ENCODE assay signal across 39 mouse cellular contexts in the genomic region with DNA sequence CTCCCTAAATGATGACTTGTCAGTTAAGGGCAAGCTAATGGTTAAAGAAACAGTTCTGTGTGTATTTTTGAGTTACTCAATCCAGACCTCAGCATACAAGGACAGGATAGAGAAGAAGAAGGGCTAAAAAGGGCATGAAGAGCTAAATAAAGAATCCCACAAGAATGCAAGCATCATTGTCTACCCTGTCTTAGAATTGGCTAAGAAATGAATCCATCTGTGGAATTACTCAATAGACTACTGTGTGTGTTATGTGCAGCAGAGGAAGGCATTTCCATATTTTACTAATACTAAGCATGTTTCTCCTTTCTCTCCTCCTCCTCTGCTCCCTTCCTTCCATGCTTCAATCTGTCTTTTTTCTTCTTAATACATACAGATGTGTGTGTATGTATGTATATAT. TPM values are rescaled to one million over a fixed set of nuclear protein-coding genes. Genes with fewer than 3 reads are reported as not detected.
"Had no signal": no experiment of that assay in that cellular context is flagged by ENCODE, and none has a peak within 500 bp of the region (broad histone marks: within the 10 kb centered on the region; RNA-seq: fewer than 3 reads in every experiment).

No protein-coding gene starts in this region.

- DNase-seq: cerebellum, adult 2 months; cerebellum, adult 8-10 months; cerebellum, adult 9-10 months; cerebellum, adult 9-11 months; cerebellum, postnatal 10 days; cerebellum, postnatal 14 days; cerebellum, postnatal 25 days; cerebellum, postnatal 36 days; embryo, embryonic 11 days; forebrain, postnatal 0 days; gastrocnemius, adult 2 months; gastrocnemius, postnatal 10 days; gastrocnemius, postnatal 14 days; gastrocnemius, postnatal 25 days; heart, adult 11 months; heart, adult 18-20 months; heart, adult 2 months had no signal

- ATAC-seq: forebrain, embryonic 13.5 days; forebrain, embryonic 14.5 days; forebrain, embryonic 15.5 days; forebrain, embryonic 16.5 days; forebrain, postnatal 0 days had no signal

RNA-seq across cellular contexts. Expression of a gene that starts 0.6 kb away (rescaled TPM):
- total RNA-seq: forebrain, postnatal 0 days; gastrocnemius, adult 18-20 months; gastrocnemius, adult 2 months; gastrocnemius, adult 8-10 months; gastrocnemius, postnatal 10 days; gastrocnemius, postnatal 14 days; gastrocnemius, postnatal 25 days; gastrocnemius, postnatal 4 days; heart, adult 18-20 months; heart, adult 2 months; heart, adult 8-10 months had no signal
- polyA plus RNA-seq: cerebellum, adult 2 months; cortical plate, adult 2 months; embryonic facial prominence, embryonic 10.5 days; embryonic facial prominence, embryonic 11.5 days; embryonic facial prominence, embryonic 12.5 days; embryonic facial prominence, embryonic 13.5 days; embryonic facial prominence, embryonic 14.5 days; embryonic facial prominence, embryonic 15.5 days; erythroblast, embryonic 14.5 days; forebrain, embryonic 10.5 days; forebrain, embryonic 11.5 days; forebrain, embryonic 12.5 days; forebrain, embryonic 13.5 days; forebrain, embryonic 14.5 days; forebrain, embryonic 15.5 days; forebrain, embryonic 16.5 days; forebrain, postnatal 0 days; frontal cortex, adult 2 months; gonadal fat pad, adult 2 months; heart, adult 2 months; heart, embryonic 10.5 days had no signal

RNA-seq across cellular contexts. Expression of a gene that starts 18.0 kb away (rescaled TPM):
- total RNA-seq: forebrain, postnatal 0 days; gastrocnemius, adult 8-10 months; gastrocnemius, postnatal 14 days; gastrocnemius, postnatal 25 days had no signal
- polyA plus RNA-seq: cerebellum, adult 2 months; cortical plate, adult 2 months; embryonic facial prominence, embryonic 11.5 days; embryonic facial prominence, embryonic 12.5 days; embryonic facial prominence, embryonic 14.5 days; erythroblast, embryonic 14.5 days; forebrain, embryonic 13.5 days; forebrain, embryonic 14.5 days; forebrain, embryonic 15.5 days; forebrain, embryonic 16.5 days; forebrain, postnatal 0 days; frontal cortex, adult 2 months; gonadal fat pad, adult 2 months; heart, adult 2 months; heart, embryonic 10.5 days had no signal

RNA-seq across cellular contexts. Expression of a gene that starts 26.2 kb away (rescaled TPM):
- total RNA-seq: gastrocnemius, adult 18-20 months; gastrocnemius, adult 2 months; gastrocnemius, adult 8-10 months; gastrocnemius, postnatal 10 days; gastrocnemius, postnatal 14 days; gastrocnemius, postnatal 25 days; gastrocnemius, postnatal 4 days; heart, adult 18-20 months; heart, adult 2 months; heart, adult 8-10 months had no signal
- polyA plus RNA-seq: cerebellum, adult 2 months; cortical plate, adult 2 months; embryonic facial prominence, embryonic 10.5 days; embryonic facial prominence, embryonic 11.5 days; embryonic facial prominence, embryonic 12.5 days; embryonic facial prominence, embryonic 13.5 days; erythroblast, embryonic 14.5 days; forebrain, embryonic 10.5 days; forebrain, embryonic 11.5 days; forebrain, embryonic 12.5 days; forebrain, embryonic 13.5 days; forebrain, embryonic 14.5 days; forebrain, embryonic 15.5 days; forebrain, embryonic 16.5 days; forebrain, postnatal 0 days; frontal cortex, adult 2 months; gonadal fat pad, adult 2 months; heart, adult 2 months; heart, embryonic 10.5 days had no signal

RNA-seq across cellular contexts. Expression of a gene that starts 28.2 kb away (rescaled TPM):
- total RNA-seq: forebrain, postnatal 0 days; gastrocnemius, adult 18-20 months; gastrocnemius, adult 2 months; gastrocnemius, adult 8-10 months; gastrocnemius, postnatal 10 days; gastrocnemius, postnatal 14 days; gastrocnemius, postnatal 25 days; heart, adult 18-20 months; heart, adult 2 months had no signal
- polyA plus RNA-seq: cerebellum, adult 2 months; cortical plate, adult 2 months; embryonic facial prominence, embryonic 11.5 days; embryonic facial prominence, embryonic 12.5 days; embryonic facial prominence, embryonic 14.5 days; erythroblast, embryonic 14.5 days; forebrain, embryonic 10.5 days; forebrain, embryonic 11.5 days; forebrain, embryonic 12.5 days; forebrain, embryonic 13.5 days; forebrain, embryonic 14.5 days; forebrain, embryonic 15.5 days; forebrain, embryonic 16.5 days; forebrain, postnatal 0 days; frontal cortex, adult 2 months; gonadal fat pad, adult 2 months; heart, adult 2 months; heart, embryonic 10.5 days had no signal

RNA-seq across cellular contexts. Expression of a gene that starts 36.1 kb away (rescaled TPM):
- total RNA-seq: forebrain, postnatal 0 days; gastrocnemius, adult 18-20 months; gastrocnemius, adult 2 months; gastrocnemius, adult 8-10 months; gastrocnemius, postnatal 10 days; gastrocnemius, postnatal 14 days; gastrocnemius, postnatal 25 days; gastrocnemius, postnatal 4 days; heart, adult 18-20 months; heart, adult 2 months; heart, adult 8-10 months had no signal
- polyA plus RNA-seq: cerebellum, adult 2 months; cortical plate, adult 2 months; embryonic facial prominence, embryonic 10.5 days; embryonic facial prominence, embryonic 11.5 days; embryonic facial prominence, embryonic 12.5 days; embryonic facial prominence, embryonic 13.5 days; erythroblast, embryonic 14.5 days; forebrain, embryonic 10.5 days; forebrain, embryonic 11.5 days; forebrain, embryonic 12.5 days; forebrain, embryonic 13.5 days; forebrain, embryonic 14.5 days; forebrain, embryonic 15.5 days; forebrain, embryonic 16.5 days; forebrain, postnatal 0 days; frontal cortex, adult 2 months; gonadal fat pad, adult 2 months; heart, adult 2 months; heart, embryonic 10.5 days had no signal
